Mouse (Mus musculus) ES-Bruce4 (cell line): Measurements from ENCODE around the gene Ttl.

Source experiments
- CTCF ChIP-seq: IDR thresholded peaks from one replicate; pipeline ENCODE4 v1.8.1; 2011; ENCODE audit warnings: low read depth, low read length
- EP300 ChIP-seq: IDR thresholded peaks from 2 replicates; pipeline ENCODE4 v1.6.1; 2011; ENCODE audit warnings: low read depth, low read length; ENCODE audit not compliant: insufficient read depth
- POLR2A ChIP-seq: IDR thresholded peaks from one replicate; pipeline ENCODE4 v1.8.1; 2011; ENCODE audit warnings: low read length; ENCODE audit not compliant: insufficient read depth

DNA sequence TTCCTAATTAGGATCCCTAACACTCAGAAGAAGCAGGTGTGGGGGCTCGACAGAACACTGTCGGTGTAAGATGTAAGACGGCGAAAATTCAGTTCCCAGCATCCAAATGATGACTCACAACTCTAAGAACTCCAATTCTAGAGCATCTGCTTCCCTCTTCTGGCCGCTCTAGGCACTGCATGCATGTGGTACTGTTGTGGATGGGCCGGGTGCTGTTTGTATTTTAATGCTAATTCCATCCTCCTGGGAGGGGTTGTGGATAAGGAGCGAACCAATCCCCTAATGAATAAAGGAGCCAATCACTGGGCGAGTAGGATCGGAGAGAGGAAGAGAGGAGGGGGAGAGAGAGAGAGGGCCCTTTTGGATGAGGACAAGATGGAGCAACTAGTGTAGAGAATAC lies 9.1 kb upstream of the Ttl start:
- TF ChIP-seq CTCF = peak; percentile 74
- no peak for TF ChIP-seq POLR2A
- TF ChIP-seq EP300 = no peak
